Mouse (Mus musculus) E14TG2a.4 (cell line): ENCODE data around the gene Rasgef1b.

Source experiments
- H3K27me3 ChIP-seq: 2 replicates; pipeline ENCODE4 v1.6.1; 2014; ENCODE audit warnings: low read length, control low read depth; ENCODE audit not compliant: insufficient read depth
- H3K36me3 ChIP-seq: 2 replicates; pipeline ENCODE4 v1.6.1; 2014; ENCODE audit warnings: low read length, control low read depth; ENCODE audit not compliant: insufficient read depth
- H3K4me1 ChIP-seq: replicated peaks from 2 replicates; pipeline ENCODE4 v1.6.1; 2014; ENCODE audit warnings: low read depth, low read length, control low read depth
- H3K4me3 ChIP-seq: replicated peaks from 2 replicates; pipeline ENCODE4 v1.5.1; 2014; ENCODE audit warnings: mild to moderate bottlenecking, low read length
- H3K9me3 ChIP-seq: 2 replicates; pipeline ENCODE4 v1.6.1; 2014; ENCODE audit warnings: low read length, control low read depth
- CTCF ChIP-seq: conservative IDR thresholded peaks from 2 replicates; pipeline ENCODE4 v1.5.1; 2014; ENCODE audit warnings: low read length
- NANOG ChIP-seq: IDR thresholded peaks from 2 replicates; pipeline ENCODE4 v1.6.1; 2014; ENCODE audit warnings: borderline replicate concordance, low read length, mixed read lengths
- POU5F1 ChIP-seq: IDR thresholded peaks from 2 replicates; pipeline ENCODE4 v1.6.1; 2014; ENCODE audit warnings: low read length, borderline replicate concordance

Gene Rasgef1b

GRCm38 (mm10) chr5:99296348-99296747, 432.5 kb downstream of the Rasgef1b start:
- TF ChIP-seq POU5F1: no peak
- no peak for TF ChIP-seq CTCF
- no peak for TF ChIP-seq NANOG
- H3K36me3 ChIP-seq: no peaks in the 10 kb centered on the region
- H3K4me1 ChIP-seq: no peaks in the 10 kb centered on the region

GRCm38 (mm10) chr5:99292287-99292851, 436.5 kb downstream of the Rasgef1b start:
- H3K4me1 ChIP-seq: peaks cover 12% of the 10 kb centered on the region
- H3K9me3 ChIP-seq: no peaks in the 10 kb centered on the region
- TF ChIP-seq CTCF: no peak
- TF ChIP-seq NANOG: no peak
- no peaks in the 10 kb centered on the region for H3K36me3 ChIP-seq
- H3K27me3 ChIP-seq: no peaks in the 10 kb centered on the region
- no peak overlapping the region for H3K4me3 ChIP-seq

More at GRCm38 (mm10) chr5:99296348-99296747, 432.5 kb downstream of the Rasgef1b start:
- Histone ChIP-seq H3K27me3 (no peaks in the 10 kb centered on the region), H3K4me3 (no peak overlapping the region), H3K9me3 (no peaks in the 10 kb centered on the region)

DNA sequence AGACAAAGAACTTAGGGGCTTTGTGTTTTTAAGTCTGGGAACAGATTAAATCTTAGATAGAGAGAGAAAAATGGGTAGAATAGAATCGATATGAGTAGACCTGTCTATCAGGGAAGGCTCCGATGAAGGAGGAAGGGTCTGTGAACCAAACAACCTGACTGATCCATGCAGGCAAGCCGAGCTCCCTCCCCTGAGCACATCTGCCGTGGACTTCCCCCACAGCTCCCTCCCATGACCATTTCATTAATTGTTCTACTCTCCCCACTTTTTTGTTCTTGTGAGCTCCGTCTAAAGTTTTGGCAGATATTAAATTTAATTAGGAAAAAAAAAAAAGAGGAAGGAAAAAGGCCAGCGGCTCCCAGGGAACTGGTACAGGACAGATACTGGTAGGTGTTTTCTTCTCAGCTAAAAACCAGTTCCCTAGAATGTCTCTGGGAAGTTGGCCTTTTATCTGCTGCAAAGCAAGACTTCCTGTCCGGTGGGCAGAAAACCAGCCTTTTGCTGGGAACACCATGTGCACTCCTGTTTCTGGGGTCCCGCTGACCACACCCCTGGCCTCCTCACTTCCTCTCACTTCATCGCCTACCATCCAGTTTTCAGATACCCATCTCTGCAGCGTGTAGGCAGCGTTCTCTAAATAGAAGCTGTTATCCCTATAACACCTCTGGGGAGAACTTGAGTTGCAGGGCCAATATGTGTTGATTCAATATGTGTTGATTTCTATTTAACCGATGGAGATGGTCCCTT, 437.6 kb downstream of the Rasgef1b start:
- TF ChIP-seq POU5F1 (no peak), NANOG (no peak), CTCF (no peak)
- no peaks in the 10 kb centered on the region for H3K9me3 ChIP-seq

DNA sequence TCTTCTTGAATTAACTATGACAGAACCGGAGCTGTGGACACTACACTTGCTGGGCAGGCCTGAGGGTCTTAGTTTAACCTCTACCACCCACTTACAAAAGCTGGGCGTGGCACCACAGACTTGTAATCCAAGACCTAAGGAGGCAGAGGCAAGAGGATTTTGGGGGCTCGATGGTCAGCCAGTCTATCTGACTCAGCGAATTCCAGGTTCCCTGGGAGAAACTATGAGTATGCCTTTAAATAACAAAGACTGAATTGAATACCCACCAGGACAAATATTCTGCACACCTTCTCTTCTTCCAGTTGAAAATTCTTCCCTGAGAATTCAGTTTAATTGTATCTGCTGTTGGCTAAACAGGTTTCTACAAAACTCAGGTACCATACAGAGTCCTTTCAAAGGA, 440.6 kb downstream of the Rasgef1b start:
- H3K4me3 ChIP-seq: no peak overlapping the region
- no peaks in the 10 kb centered on the region for H3K9me3 ChIP-seq
- H3K36me3 ChIP-seq: no peaks in the 10 kb centered on the region
- TF ChIP-seq NANOG: no peak
- TF ChIP-seq POU5F1: no peak
- TF ChIP-seq CTCF: no peak
- H3K27me3 ChIP-seq: no peaks in the 10 kb centered on the region
- peaks cover 15% of the 10 kb centered on the region for H3K4me1 ChIP-seq

More for the DNA sequence above, 437.6 kb downstream of the Rasgef1b start:
- Histone ChIP-seq H3K27me3 (no peaks in the 10 kb centered on the region), H3K36me3 (no peaks in the 10 kb centered on the region), H3K4me3 (no peak overlapping the region), H3K4me1 (peaks cover 15% of the 10 kb centered on the region)

DNA sequence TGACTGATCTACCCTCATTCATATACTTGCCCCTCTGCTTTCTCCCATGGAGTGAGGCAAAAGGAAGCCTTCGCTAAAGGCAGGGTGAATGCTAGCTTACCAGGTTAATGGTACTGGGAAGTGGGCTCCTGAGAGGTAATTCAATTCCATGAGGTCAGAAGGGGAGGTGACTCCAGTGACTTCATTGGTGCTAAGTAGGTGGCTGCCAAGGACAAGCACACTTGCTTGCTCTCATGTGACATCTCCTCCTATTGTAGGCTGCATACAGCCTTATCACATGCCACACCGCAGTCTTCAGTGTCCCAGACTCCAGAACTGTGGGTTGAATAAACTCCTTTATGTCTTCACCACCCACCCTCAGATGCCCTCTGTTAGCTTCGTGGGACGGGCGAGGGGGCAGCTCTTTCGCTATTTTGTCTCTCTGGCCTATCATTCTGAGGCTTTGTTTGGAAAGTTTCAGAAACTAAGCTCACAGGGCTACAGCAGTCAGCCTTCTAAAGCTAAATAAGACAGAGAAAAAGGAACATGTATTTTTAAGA, 441.1 kb downstream of the Rasgef1b start:
- H3K36me3 ChIP-seq: no peaks in the 10 kb centered on the region
- peaks cover 15% of the 10 kb centered on the region for H3K4me1 ChIP-seq
- no peak overlapping the region for H3K4me3 ChIP-seq
- TF ChIP-seq CTCF (no peak), POU5F1 (no peak), NANOG (no peak)
- H3K9me3 ChIP-seq: no peaks in the 10 kb centered on the region
- no peaks in the 10 kb centered on the region for H3K27me3 ChIP-seq

DNA sequence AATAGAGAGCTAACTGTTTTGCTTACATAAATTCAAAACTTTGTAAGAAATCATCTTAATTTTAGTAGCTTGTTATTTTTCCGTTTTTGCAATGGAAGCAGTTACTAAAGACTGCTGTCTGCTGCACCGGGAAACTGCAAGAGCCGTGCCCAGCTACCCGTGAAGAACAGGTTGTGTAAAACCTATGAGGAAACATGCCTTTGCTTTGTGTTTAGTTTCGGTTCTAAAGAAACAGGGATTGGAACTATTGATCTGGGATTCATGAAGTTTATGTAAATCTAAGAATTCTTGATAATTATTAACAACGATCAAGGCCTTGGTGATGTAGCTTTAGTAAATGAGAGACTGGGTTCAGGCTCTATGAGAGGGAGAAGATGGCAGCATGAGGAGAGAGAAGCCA, 442.3 kb downstream of the Rasgef1b start:
- H3K36me3 ChIP-seq: no peaks in the 10 kb centered on the region
- H3K4me3 ChIP-seq: no peak overlapping the region
- peaks cover 15% of the 10 kb centered on the region for H3K4me1 ChIP-seq
- TF ChIP-seq CTCF: no peak
- TF ChIP-seq POU5F1: no peak
- no peak for TF ChIP-seq NANOG
- no peaks in the 10 kb centered on the region for H3K27me3 ChIP-seq
- no peaks in the 10 kb centered on the region for H3K9me3 ChIP-seq

GRCm38 (mm10) chr5:99286024-99286423, 442.8 kb downstream of the Rasgef1b start:
- Histone ChIP-seq H3K4me1 (peaks cover 15% of the 10 kb centered on the region), H3K9me3 (no peaks in the 10 kb centered on the region), H3K27me3 (peaks cover 3% of the 10 kb centered on the region; the same call in 1 of the 2 replicates), H3K4me3 (no peak overlapping the region), H3K36me3 (no peaks in the 10 kb centered on the region)
- TF ChIP-seq NANOG (no peak), POU5F1 (no peak), CTCF (no peak)

DNA sequence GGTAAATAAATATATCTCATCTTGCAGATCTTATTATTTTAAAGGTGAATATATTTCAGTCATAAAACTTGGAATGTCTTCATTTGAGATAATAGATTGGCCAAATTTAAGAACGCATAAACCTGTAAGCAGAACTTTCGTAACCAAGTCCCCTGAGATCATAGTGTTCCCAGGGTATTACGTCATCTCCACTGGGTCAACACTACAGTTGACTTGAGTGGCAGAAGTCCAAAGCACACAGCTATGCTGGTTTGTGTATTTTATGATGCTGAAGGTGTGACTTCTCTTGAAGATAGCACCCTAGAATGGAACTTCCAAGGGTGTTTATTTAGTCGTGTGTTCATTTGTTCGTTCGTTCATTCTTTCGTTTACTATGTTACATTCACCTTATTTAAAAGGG, 444.5 kb downstream of the Rasgef1b start:
- Histone ChIP-seq H3K36me3 (no peaks in the 10 kb centered on the region), H3K27me3 (peaks cover 17% of the 10 kb centered on the region), H3K4me1 (peaks cover 15% of the 10 kb centered on the region), H3K4me3 (no peak overlapping the region), H3K9me3 (no peaks in the 10 kb centered on the region)
- TF ChIP-seq NANOG: no peak
- TF ChIP-seq CTCF: no peak
